Mouse (Mus musculus) stomach, postnatal 0 days (tissue): ENCODE data around the gene Nedd9. TPM values are rescaled to one million over a fixed set of nuclear protein-coding genes. Genes with fewer than 3 reads are reported as not detected.

Experiments used
- ATAC-seq: fragments of 200-750 bp; cut with Nextera tagmentation; 2 replicates; pipeline ENCODE4 v1.8.0; 2017; ENCODE audit not compliant: low FRiP score, low TSS enrichment
- DNase-seq: peaks from one replicate; pipeline ENCODE4 v3.0.0-alpha.2; 2016; ENCODE audit warnings: low spot score
- H3K27ac ChIP-seq: fragments of 300-500 bp; sonication (generic); replicated peaks from 2 replicates; pipeline ENCODE4 v1.5.1; 2014; ENCODE audit warnings: mild to moderate bottlenecking, control low read depth
- H3K27me3 ChIP-seq: fragments of 300-500 bp; sonication (generic); 2 replicates; pipeline ENCODE4 v1.6.1; 2014; ENCODE audit warnings: low read length; ENCODE audit not compliant: control insufficient read depth, insufficient read depth
- H3K36me3 ChIP-seq: fragments of 300-500 bp; sonication (generic); 2 replicates; pipeline ENCODE4 v1.6.1; 2014; ENCODE audit warnings: low read length, mixed read lengths; ENCODE audit not compliant: control insufficient read depth, insufficient read depth
- H3K4me1 ChIP-seq: fragments of 300-500 bp; sonication (generic); replicated peaks from 2 replicates; pipeline ENCODE4 v1.6.1; 2014; ENCODE audit warnings: antibody characterized with exemption; ENCODE audit not compliant: control insufficient read depth, insufficient read depth
- H3K4me2 ChIP-seq: fragments of 300-500 bp; sonication (generic); replicated peaks from 2 replicates; pipeline ENCODE4 v1.6.1; 2014; ENCODE audit warnings: low read depth, mild to moderate bottlenecking, control low read depth, moderate library complexity
- H3K4me3 ChIP-seq: fragments of 300-500 bp; sonication (generic); 2 replicates; pipeline ENCODE4 v1.5.1; 2014; ENCODE audit warnings: low read depth, low read length, control low read depth
- H3K9ac ChIP-seq: fragments of 300-500 bp; sonication (generic); 2 replicates; pipeline ENCODE4 v1.6.1; 2014; ENCODE audit warnings: mild to moderate bottlenecking, low read length, control low read depth, mixed read lengths
- H3K9me3 ChIP-seq: fragments of 300-500 bp; sonication (generic); 2 replicates; pipeline ENCODE4 v1.6.1; 2016; ENCODE audit warnings: low read length; ENCODE audit not compliant: control insufficient read depth
- CTCF ChIP-seq: IDR thresholded peaks from 2 replicates; pipeline ENCODE4 v1.5.1; 2016; ENCODE audit warnings: antibody characterized with exemption, low read depth, mild to moderate bottlenecking, moderate library complexity
- EP300 ChIP-seq: optimal IDR thresholded peaks from 2 replicates; pipeline ENCODE3; 2016; ENCODE audit warnings: antibody characterized with exemption
- WGBS: fragments of 180-500 bp; shearing (Covaris S2); extraction: QIAGEN DNeasy Blood & Tissue Kit; methylation state at CpG from one replicate; pipeline ENCODE4 v1.1.7; 2014; 5-methylcytosine and 5-hydroxymethylcytosine counted together
- polyA plus RNA-seq: library from polyadenylated mRNA; unstranded; fragments of >200 nt; fragmentation: Nextera tagmentation; extraction: Ambion mirVana; gene quantifications from 2 replicates; pipeline ENCODE4 v1.2.1, GENCODE M21; 2015

The Nedd9 gene
- polyA plus RNA-seq, 1 experiment from 2014 or later: 17.1 TPM

- 47% methylated on average over 14 of the region's 14 CpGs for WGBS
- Histone ChIP-seq H3K36me3 (no peaks in the 10 kb centered on the region), H3K27ac (no peak overlapping the region), H3K9me3 (no peaks in the 10 kb centered on the region), H3K9ac (no peak overlapping the region), H3K4me3 (no peak overlapping the region), H3K4me2 (no peak overlapping the region), H3K4me1 (peaks cover 5% of the 10 kb centered on the region; the same call in 1 of the 2 replicates), H3K27me3 (no peaks in the 10 kb centered on the region)
- TF ChIP-seq EP300 (no peak), CTCF (no peak)
- DNase-seq (peak; percentile 21), ATAC-seq (no peak)
Observed at GRCm38 (mm10) chr13:41456292-41457029, 30.7 kb downstream of the Nedd9 start.

GRCm38 (mm10) chr13:41453227-41454193, 33.7 kb downstream of the Nedd9 start:
- TF ChIP-seq EP300 (no peak), CTCF (no peak)
- no peaks in the 10 kb centered on the region for H3K9me3 ChIP-seq
- H3K27ac ChIP-seq: no peak overlapping the region
- H3K4me1 ChIP-seq: 0 out of 2 replicates have a peak, but pooled peaks cover 5% of the 10 kb centered on the region
- H3K27me3 ChIP-seq: no peaks in the 10 kb centered on the region
- H3K4me2 ChIP-seq: no peak overlapping the region
- H3K36me3 ChIP-seq: no peaks in the 10 kb centered on the region
- WGBS: 79% methylated on average over 15 of the region's 15 CpGs
- ATAC-seq: no peak
- no peak overlapping the region for H3K4me3 ChIP-seq
- H3K9ac ChIP-seq: no peak overlapping the region
- DNase-seq: peak; percentile 33

GRCm38 (mm10) chr13:41450821-41451220, 36.3 kb downstream of the Nedd9 start:
- DNase-seq: no peak
- 69% methylated on average over 6 of the region's 6 CpGs for WGBS
- H3K4me1 ChIP-seq: no peaks in the 10 kb centered on the region
- no peaks in the 10 kb centered on the region for H3K27me3 ChIP-seq
- no peak overlapping the region for H3K4me2 ChIP-seq
- TF ChIP-seq EP300 (no peak), CTCF (no peak)
- H3K9ac ChIP-seq: no peak overlapping the region
- H3K4me3 ChIP-seq: no peak overlapping the region
- H3K9me3 ChIP-seq: no peaks in the 10 kb centered on the region
- no peak for ATAC-seq
- no peak overlapping the region for H3K27ac ChIP-seq
- no peaks in the 10 kb centered on the region for H3K36me3 ChIP-seq

- 62% methylated on average over 2 of the region's 2 CpGs for WGBS
- Histone ChIP-seq H3K27ac (no peak overlapping the region), H3K9me3 (no peaks in the 10 kb centered on the region), H3K4me3 (no peak overlapping the region), H3K4me2 (no peak overlapping the region), H3K36me3 (no peaks in the 10 kb centered on the region), H3K9ac (no peak overlapping the region), H3K4me1 (no peaks in the 10 kb centered on the region), H3K27me3 (no peaks in the 10 kb centered on the region)
- ATAC-seq (no peak), DNase-seq (no peak)
- TF ChIP-seq CTCF: no peak
- TF ChIP-seq EP300: no peak
Observed at GRCm38 (mm10) chr13:41449211-41449610, 38.0 kb downstream of the Nedd9 start.

GRCm38 (mm10) chr13:41447209-41447608, 40.0 kb downstream of the Nedd9 start:
- Histone ChIP-seq H3K36me3 (no peaks in the 10 kb centered on the region), H3K27ac (no peak overlapping the region), H3K27me3 (no peaks in the 10 kb centered on the region), H3K4me3 (no peak overlapping the region), H3K4me2 (no peak overlapping the region), H3K9ac (no peak overlapping the region), H3K9me3 (no peaks in the 10 kb centered on the region), H3K4me1 (no peaks in the 10 kb centered on the region)
- WGBS: 80% methylated on average over 6 of the region's 6 CpGs
- TF ChIP-seq CTCF: no peak
- TF ChIP-seq EP300: no peak
- ATAC-seq: no peak
- no peak for DNase-seq

- Histone ChIP-seq H3K27ac (no peak overlapping the region), H3K4me3 (no peak overlapping the region), H3K9ac (no peak overlapping the region), H3K4me1 (no peaks in the 10 kb centered on the region), H3K9me3 (no peaks in the 10 kb centered on the region), H3K36me3 (no peaks in the 10 kb centered on the region), H3K4me2 (no peak overlapping the region), H3K27me3 (no peaks in the 10 kb centered on the region)
- WGBS: 91% methylated on average over 1 of the region's 1 CpGs
- no peak for DNase-seq
- no peak for TF ChIP-seq EP300
- TF ChIP-seq CTCF: no peak
- no peak for ATAC-seq
Observed at GRCm38 (mm10) chr13:41446591-41446990, 40.6 kb downstream of the Nedd9 start.
